Mouse (Mus musculus) embryo, embryonic 11 days (tissue): ENCODE results near the gene Gm960.
"Not testable (repeated sequence)": the region's sequence is repeated elsewhere in the genome, so short reads cannot be mapped to it uniquely, and the experiment has no call there.

Experiments used
- DNase-seq: peaks from one replicate; pipeline ENCODE4 v3.0.0-alpha.2; 2015

Gene Gm960

GRCm38 (mm10) chr19:4587426-4587825 lies 111.0 kb downstream of the Gm960 start:
- DNase-seq = no peak

- not testable (repeated sequence) for DNase-seq
Observed at GRCm38 (mm10) chr19:4586783-4587182, 111.7 kb downstream of the Gm960 start.

- no peak for DNase-seq
Observed at GRCm38 (mm10) chr19:4583856-4584255, 114.6 kb downstream of the Gm960 start.

- no peak for DNase-seq
Observed at GRCm38 (mm10) chr19:4579296-4579695, 119.2 kb downstream of the Gm960 start.

- DNase-seq = no peak
Observed at GRCm38 (mm10) chr19:4578799-4579198, 119.7 kb downstream of the Gm960 start.
